Mouse (Mus musculus) G1E (cell line): ENCODE data around the gene C5ar1. TPM values are rescaled to one million over a fixed set of nuclear protein-coding genes. Genes with fewer than 3 reads are reported as not detected.

ENCODE experiments used
- ATAC-seq: 2 replicates; pipeline ENCODE4 v1.8.0; 2016; ENCODE audit warnings: mild to moderate bottlenecking; ENCODE audit not compliant: insufficient number of reproducible peaks, poor library complexity, low FRiP score, severe bottlenecking; ENCODE audit errors: extremely low read depth
- DNase-seq: peaks from one replicate; pipeline ENCODE4 v3.0.0; 2012; ENCODE audit warnings: low spot score
- H3K27me3 ChIP-seq: 2 replicates; pipeline ENCODE4 v1.6.1; 2012; ENCODE audit warnings: mild to moderate bottlenecking, low read length, inconsistent platforms; ENCODE audit not compliant: insufficient read depth
- H3K36me3 ChIP-seq: replicated peaks from 2 replicates; pipeline ENCODE3; 2012; ENCODE audit warnings: mild to moderate bottlenecking, inconsistent platforms
- H3K4me1 ChIP-seq: 2 replicates; pipeline ENCODE4 v1.6.1; 2012; ENCODE audit warnings: low read depth, low read length, inconsistent platforms, mixed read lengths; ENCODE audit not compliant: insufficient read depth
- H3K4me3 ChIP-seq: 2 replicates; pipeline ENCODE4 v1.5.1; 2012; ENCODE audit warnings: low read depth, mild to moderate bottlenecking, inconsistent platforms, low read length, moderate library complexity, mixed read lengths
- H3K9me3 ChIP-seq: replicated peaks from 2 replicates; pipeline ENCODE4 v1.6.1; 2012; ENCODE audit warnings: inconsistent platforms
- CTCF ChIP-seq: IDR thresholded peaks from 2 replicates; pipeline ENCODE4 v1.5.1; 2012; ENCODE audit warnings: low read depth, low read length, inconsistent platforms, mixed read lengths
- GATA1 ChIP-seq: IDR thresholded peaks from 2 replicates; pipeline ENCODE4 v1.6.1; 2012; ENCODE audit warnings: borderline replicate concordance, low read length, inconsistent platforms, mixed read lengths
- GATA2 ChIP-seq: IDR thresholded peaks from 2 replicates; pipeline ENCODE4 v1.6.1; 2012; ENCODE audit warnings: low read depth, low read length, inconsistent platforms, borderline replicate concordance
- POLR2AphosphoS5 ChIP-seq: IDR thresholded peaks from 2 replicates; pipeline ENCODE4 v1.6.1; 2012; ENCODE audit warnings: low read depth, low read length, inconsistent platforms; ENCODE audit not compliant: insufficient replicate concordance
- TAL1 ChIP-seq: conservative IDR thresholded peaks from 2 replicates; pipeline ENCODE4 v1.6.1; 2012; ENCODE audit warnings: low read depth, low read length, inconsistent platforms, mixed read lengths
- polyA plus RNA-seq: library from polyadenylated mRNA; stranded (reverse); fragments of >175 nt; gene quantifications from 2 replicates; pipeline ENCODE4 v1.2.3, GENCODE M21; 2012
- total RNA-seq, 2 experiments: library from RNA; stranded (forward) in 1 of 2; stranded (reverse) in 1 of 2; fragments of 200-1000 nt in 1 of 2; fragments of >200 nt in 1 of 2; fragmentation: Nextera tagmentation in 1 of 2; gene quantifications; 2 replicates each; pipeline ENCODE4 v1.2.3; 2014 to 2017

The C5ar1 gene
- total and polyA plus RNA-seq, 3 experiments = 0.16 TPM; not detected in 2

GRCm38 (mm10) chr7:16287791-16288190 lies 28.5 kb upstream of the C5ar1 start:
- peaks cover 26% of the 10 kb centered on the region for H3K4me1 ChIP-seq
- peaks cover 21% of the 10 kb centered on the region for H3K36me3 ChIP-seq
- H3K4me3 ChIP-seq = no peak overlapping the region
- H3K9me3 ChIP-seq = no peaks in the 10 kb centered on the region
- DNase-seq (no peak), ATAC-seq (no peak)
- H3K27me3 ChIP-seq = no peaks in the 10 kb centered on the region
- TF ChIP-seq CTCF = no peak
- TF ChIP-seq GATA1 = no peak
- TF ChIP-seq GATA2 = no peak
- TF ChIP-seq POLR2AphosphoS5 = no peak
- TF ChIP-seq TAL1 = no peak

- no peaks in the 10 kb centered on the region for H3K27me3 ChIP-seq
- H3K4me1 ChIP-seq = peaks cover 26% of the 10 kb centered on the region
- TF ChIP-seq CTCF (no peak), POLR2AphosphoS5 (no peak), GATA2 (no peak), GATA1 (no peak), TAL1 (no peak)
- peaks cover 29% of the 10 kb centered on the region for H3K36me3 ChIP-seq
- H3K4me3 ChIP-seq = peak overlapping the region; percentile 76; the same call in 1 of the 2 replicates
- H3K9me3 ChIP-seq = no peaks in the 10 kb centered on the region
- DNase-seq (no peak), ATAC-seq (no peak)
Measured at GRCm38 (mm10) chr7:16287016-16287415, 27.7 kb upstream of the C5ar1 start.

- peaks cover 36% of the 10 kb centered on the region for H3K36me3 ChIP-seq
- H3K4me3 ChIP-seq = peak within 1 kb of the TSS; percentile 76
- peaks cover 28% of the 10 kb centered on the region for H3K4me1 ChIP-seq
- H3K27me3 ChIP-seq = no peaks in the 10 kb centered on the region
- no peak for TF ChIP-seq CTCF
- TF ChIP-seq GATA1 = no peak
- no peak for TF ChIP-seq POLR2AphosphoS5
- TF ChIP-seq TAL1 = no peak
- no peak for TF ChIP-seq GATA2
- no peaks in the 10 kb centered on the region for H3K9me3 ChIP-seq
- DNase-seq (peak; percentile 84), ATAC-seq (peak; percentile 84)
Measured at GRCm38 (mm10) chr7:16286026-16286961, 27.0 kb upstream of the C5ar1 start, which contains the start of gene Ccdc9. Gene Ccdc9, minus strand, starts transcription at chr7:16286795.

- H3K9me3 ChIP-seq = no peaks in the 10 kb centered on the region
- H3K4me3 ChIP-seq = peak overlapping the region; percentile 76
- H3K27me3 ChIP-seq = no peaks in the 10 kb centered on the region
- H3K36me3 ChIP-seq = peaks cover 43% of the 10 kb centered on the region
- ATAC-seq = peak; percentile 12
- TF ChIP-seq CTCF (no peak), TAL1 (no peak), POLR2AphosphoS5 (no peak), GATA1 (no peak), GATA2 (no peak)
- peak; percentile 52 for DNase-seq
- H3K4me1 ChIP-seq = peaks cover 28% of the 10 kb centered on the region
Measured at GRCm38 (mm10) chr7:16285450-16286025, 26.2 kb upstream of the C5ar1 start.

GRCm38 (mm10) chr7:16284904-16285303 lies 25.6 kb upstream of the C5ar1 start:
- no peak for DNase-seq
- H3K4me3 ChIP-seq = peak overlapping the region; percentile 76
- no peaks in the 10 kb centered on the region for H3K27me3 ChIP-seq
- peaks cover 28% of the 10 kb centered on the region for H3K4me1 ChIP-seq
- no peaks in the 10 kb centered on the region for H3K9me3 ChIP-seq
- H3K36me3 ChIP-seq = peaks cover 49% of the 10 kb centered on the region
- ATAC-seq = no peak
- no peak for TF ChIP-seq CTCF
- no peak for TF ChIP-seq GATA2
- TF ChIP-seq POLR2AphosphoS5 = no peak
- TF ChIP-seq GATA1 = no peak
- TF ChIP-seq TAL1 = no peak

GRCm38 (mm10) chr7:16284001-16284400 lies 24.7 kb upstream of the C5ar1 start:
- no peaks in the 10 kb centered on the region for H3K27me3 ChIP-seq
- peaks cover 57% of the 10 kb centered on the region for H3K36me3 ChIP-seq

More at GRCm38 (mm10) chr7:16284001-16284400, 24.7 kb upstream of the C5ar1 start:
- no peak for TF ChIP-seq GATA2
- TF ChIP-seq POLR2AphosphoS5 = no peak
- no peak for TF ChIP-seq TAL1
- TF ChIP-seq GATA1 = no peak
- TF ChIP-seq CTCF = no peak
- Histone ChIP-seq H3K4me3 (no peak overlapping the region), H3K4me1 (peaks cover 28% of the 10 kb centered on the region), H3K9me3 (no peaks in the 10 kb centered on the region)
- DNase-seq (no peak), ATAC-seq (no peak)
